Mouse (Mus musculus): ENCODE results near the gene Hbb-bt.

DNA sequence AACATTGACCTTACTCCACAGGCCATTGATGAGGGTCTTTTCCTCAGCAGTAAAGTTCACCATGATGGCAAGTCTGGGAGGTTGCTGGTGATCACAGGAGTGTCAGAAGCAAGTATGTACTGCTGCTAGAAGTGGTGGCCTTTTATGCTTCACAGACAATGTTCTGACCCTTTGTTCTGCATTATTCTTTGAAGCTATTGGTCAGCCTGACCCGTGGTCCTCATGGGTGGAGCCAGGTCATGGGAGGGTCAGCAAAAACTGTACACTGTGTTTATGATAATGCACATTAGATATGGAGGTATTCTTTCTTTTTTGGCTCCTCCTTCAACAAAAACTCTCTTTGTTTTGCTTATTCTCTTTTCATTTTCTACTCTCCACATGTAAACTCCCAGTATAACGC lies 39.3 kb upstream of the Hbb-bt start, which contains the start of gene Hbb-y:
- TF ChIP-seq CTCF (IDR thresholded peaks at IDR 0.05; ENCODE audit: borderline replicate concordance, insufficient read depth, low read depth, low read length) (no peak), POLR2A (IDR thresholded peaks at IDR 0.05; ENCODE audit: borderline replicate concordance, insufficient read depth, low read length) (no peak)
